Mouse (Mus musculus) spleen, postnatal 0 days (tissue): ENCODE results near the gene Grin2a. TPM values are rescaled to one million over a fixed set of nuclear protein-coding genes. Genes with fewer than 3 reads are reported as not detected.

Experiments
- polyA plus RNA-seq: library from polyadenylated mRNA; unstranded; fragments of >200 nt; fragmentation: Nextera tagmentation; extraction: Ambion mirVana; gene quantifications from 2 replicates; pipeline ENCODE4 v1.2.1, GENCODE M21; 2015

The Grin2a gene
- polyA plus RNA-seq: 1.0 and 2.1 TPM in 2 replicates

GRCm38 (mm10) chr16:9994951-9995813, at the start of gene Grin2a:
Gene Grin2a (minus strand): TSS chr16:9995560.

Other genes with a start within 250 kb of the Grin2a start
- 0.23 and 0.77 TPM in 2 replicates for gene Rpl39l, start 174.7 kb upstream of the Grin2a start, polyA plus RNA-seq
- 0.31 and 0.46 TPM in 2 replicates for gene Atf7ip2, start 197.2 kb upstream of the Grin2a start, polyA plus RNA-seq